Mouse (Mus musculus) limb, embryonic 12.5 days (tissue): ENCODE results near the gene Gcn1l1. TPM values are rescaled to one million over a fixed set of nuclear protein-coding genes. Genes with fewer than 3 reads are reported as not detected.
A peak's percentile ranks its signal among the peaks of the same experiment; 100 is the strongest.

Experiments used
- ATAC-seq: fragments of 200-750 bp; cut with Nextera tagmentation; 2 replicates; pipeline ENCODE4 v1.8.0; 2017; ENCODE audit warnings: low read depth, moderate TSS enrichment; ENCODE audit not compliant: insufficient number of reproducible peaks, insufficient read depth, low FRiP score, low TSS enrichment
- H3K27ac ChIP-seq: fragments of 300-500 bp; sonication (generic); 2 replicates; pipeline ENCODE4 v1.5.1; 2016; ENCODE audit warnings: mild to moderate bottlenecking, moderate library complexity
- H3K27me3 ChIP-seq: fragments of 300-500 bp; sonication (generic); 2 replicates; pipeline ENCODE4 v1.6.1; 2016; ENCODE audit warnings: mild to moderate bottlenecking, moderate library complexity
- H3K36me3 ChIP-seq: fragments of 300-500 bp; sonication (generic); 2 replicates; pipeline ENCODE4 v1.6.1; 2016; ENCODE audit warnings: mild to moderate bottlenecking, moderate library complexity
- H3K4me1 ChIP-seq: fragments of 300-500 bp; sonication (generic); replicated peaks from 2 replicates; pipeline ENCODE4 v1.6.1; 2016
- H3K4me2 ChIP-seq: fragments of 300-500 bp; sonication (generic); 2 replicates; pipeline ENCODE4 v1.6.1; 2016; ENCODE audit warnings: mild to moderate bottlenecking, moderate library complexity
- H3K4me3 ChIP-seq: fragments of 300-500 bp; sonication (generic); replicated peaks from 2 replicates; pipeline ENCODE4 v1.5.1; 2016; ENCODE audit warnings: mild to moderate bottlenecking
- H3K9ac ChIP-seq: fragments of 300-500 bp; sonication (generic); replicated peaks from 2 replicates; pipeline ENCODE4 v1.6.1; 2016; ENCODE audit warnings: mild to moderate bottlenecking, moderate library complexity
- H3K9me3 ChIP-seq: fragments of 300-500 bp; sonication (generic); 2 replicates; pipeline ENCODE4 v1.6.1; 2016; ENCODE audit warnings: mild to moderate bottlenecking, moderate library complexity
- WGBS: fragments of 180-500 bp; shearing (Covaris S2); methylation state at CpG from one replicate; pipeline ENCODE4 v1.1.7; 2016; 5-methylcytosine and 5-hydroxymethylcytosine counted together
- polyA plus RNA-seq: library from polyadenylated mRNA; unstranded; fragments of >200 nt; fragmentation: Nextera tagmentation; extraction: Ambion mirVana; gene quantifications from 2 replicates; pipeline ENCODE4 v1.2.1, GENCODE M21; 2016

The Gcn1l1 gene
- polyA plus RNA-seq, 1 experiment from 2014 or later: 57.4 TPM

DNA sequence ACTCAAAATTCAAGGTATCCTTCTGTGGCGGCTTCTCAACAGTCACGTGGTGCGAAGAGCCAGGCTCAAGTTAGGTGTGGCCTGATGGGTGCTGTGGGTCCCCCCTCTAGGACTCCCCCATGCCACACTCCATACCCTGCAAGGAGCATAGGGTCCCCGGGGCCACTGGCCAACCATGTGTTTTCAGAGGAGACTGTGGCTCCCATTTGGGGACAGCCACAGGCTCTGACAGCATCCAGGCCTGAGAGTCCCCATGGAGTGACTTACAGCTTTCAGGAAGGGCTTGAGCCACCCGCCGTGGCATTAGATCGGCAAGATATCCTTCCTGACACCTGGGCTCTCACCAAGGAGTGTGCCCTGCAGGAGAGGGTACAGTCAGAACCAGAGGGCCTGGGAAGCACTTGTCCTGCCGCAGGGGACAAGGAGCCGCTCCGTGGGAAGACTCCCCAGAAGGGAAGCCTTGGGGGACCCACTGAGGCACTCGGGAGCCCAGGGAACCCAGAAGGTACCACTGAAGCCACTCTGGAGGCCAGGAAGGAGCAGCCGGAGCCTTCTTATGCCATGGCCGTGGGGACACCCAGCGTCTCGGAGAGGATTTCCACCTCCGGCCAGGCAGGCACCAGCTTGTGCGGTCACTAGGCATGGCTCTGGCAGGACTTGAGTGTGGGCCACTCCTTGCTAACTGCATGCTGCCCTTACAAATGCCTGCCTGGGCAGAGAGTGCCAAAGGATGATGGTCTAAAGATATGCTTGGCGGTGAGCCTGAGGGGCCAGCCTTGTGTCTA is 16.4 kb upstream of the Gcn1l1 start:
- no peaks in the 10 kb centered on the region for H3K27me3 ChIP-seq
- 89% methylated on average over 18 of the region's 18 CpGs for WGBS
- peaks cover 97% of the 10 kb centered on the region for H3K36me3 ChIP-seq
- H3K4me2 ChIP-seq: no peak overlapping the region
- no peak for ATAC-seq
- H3K9ac ChIP-seq: no peak overlapping the region
- no peak overlapping the region for H3K4me3 ChIP-seq
- H3K9me3 ChIP-seq: no peaks in the 10 kb centered on the region
- H3K4me1 ChIP-seq: peaks cover 26% of the 10 kb centered on the region
- no peak overlapping the region for H3K27ac ChIP-seq

DNA sequence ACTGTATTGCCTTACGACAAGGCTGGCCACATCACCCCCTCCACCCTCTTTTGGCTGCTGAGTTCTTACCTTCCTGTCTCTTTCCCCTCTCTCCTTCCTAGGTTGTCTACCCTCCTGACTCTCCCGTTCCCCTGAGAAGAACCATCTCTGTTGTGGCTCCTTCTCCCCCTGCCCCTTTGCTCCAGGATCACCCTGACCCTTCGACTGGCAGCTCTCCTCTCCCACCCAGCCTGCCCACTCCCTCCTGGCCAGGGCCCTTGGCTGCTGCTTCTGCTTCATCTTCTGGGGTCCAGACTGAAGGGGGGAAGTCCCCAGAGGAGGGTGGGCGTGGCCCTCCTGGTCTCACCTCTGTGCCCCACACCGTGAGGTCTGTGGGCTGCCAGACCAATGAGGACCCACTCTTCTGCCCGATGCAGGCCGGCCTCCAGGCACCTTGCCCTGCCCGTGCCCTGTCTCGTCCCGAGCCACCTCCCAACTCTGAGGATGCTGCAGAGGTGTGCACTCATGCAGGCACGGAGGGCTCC is 14.5 kb upstream of the Gcn1l1 start:
- no peak overlapping the region for H3K4me2 ChIP-seq
- 0 out of 2 replicates have a peak overlapping the region, but pooled peaks have one; percentile 8 for H3K9ac ChIP-seq
- peaks cover 8% of the 10 kb centered on the region; the same call in 1 of the 2 replicates for H3K4me1 ChIP-seq
- no peak overlapping the region for H3K27ac ChIP-seq
- no peak overlapping the region for H3K4me3 ChIP-seq
- H3K36me3 ChIP-seq: peaks cover 99% of the 10 kb centered on the region
- H3K9me3 ChIP-seq: no peaks in the 10 kb centered on the region
- WGBS: 72% methylated on average over 11 of the region's 11 CpGs
- H3K27me3 ChIP-seq: no peaks in the 10 kb centered on the region
- ATAC-seq: no peak

GRCm38 (mm10) chr5:115551386-115551785 is 13.7 kb upstream of the Gcn1l1 start:
- no peaks in the 10 kb centered on the region for H3K27me3 ChIP-seq
- H3K4me1 ChIP-seq: peaks cover 8% of the 10 kb centered on the region
- no peak overlapping the region for H3K27ac ChIP-seq
- no peak for ATAC-seq
- no peak overlapping the region for H3K4me3 ChIP-seq
- no peaks in the 10 kb centered on the region for H3K9me3 ChIP-seq
- 83% methylated on average over 12 of the region's 12 CpGs for WGBS
- peaks cover 92% of the 10 kb centered on the region for H3K36me3 ChIP-seq
- H3K4me2 ChIP-seq: no peak overlapping the region
- H3K9ac ChIP-seq: no peak overlapping the region

DNA sequence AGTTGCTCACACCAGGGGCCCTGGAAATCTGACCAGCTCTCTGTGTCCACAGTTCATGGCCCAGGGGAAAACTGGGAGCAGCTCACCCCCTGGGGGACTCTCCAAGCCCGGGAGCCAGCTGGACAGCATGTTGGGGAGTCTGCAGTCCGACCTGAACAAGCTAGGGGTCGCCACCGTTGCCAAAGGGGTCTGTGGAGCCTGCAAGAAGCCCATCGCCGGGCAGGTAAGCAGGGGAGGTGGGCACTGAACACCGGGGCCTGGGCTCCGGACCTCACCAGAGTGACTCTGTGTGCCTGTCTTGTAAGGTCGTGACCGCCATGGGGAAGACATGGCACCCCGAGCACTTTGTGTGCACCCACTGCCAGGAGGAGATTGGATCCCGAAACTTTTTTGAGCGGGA is 13.3 kb upstream of the Gcn1l1 start:
- no peak overlapping the region for H3K4me2 ChIP-seq
- no peaks in the 10 kb centered on the region for H3K27me3 ChIP-seq
- no peak overlapping the region for H3K4me3 ChIP-seq
- H3K27ac ChIP-seq: no peak overlapping the region
- H3K9ac ChIP-seq: no peak overlapping the region
- H3K4me1 ChIP-seq: peaks cover 4% of the 10 kb centered on the region
- ATAC-seq: no peak
- no peaks in the 10 kb centered on the region for H3K9me3 ChIP-seq
- WGBS: 86% methylated on average over 13 of the region's 13 CpGs
- peaks cover 88% of the 10 kb centered on the region for H3K36me3 ChIP-seq

GRCm38 (mm10) chr5:115553801-115554420 is 11.1 kb upstream of the Gcn1l1 start:
- H3K4me1 ChIP-seq: peaks cover 3% of the 10 kb centered on the region
- no peak overlapping the region for H3K4me3 ChIP-seq
- H3K27me3 ChIP-seq: no peaks in the 10 kb centered on the region
- H3K9me3 ChIP-seq: no peaks in the 10 kb centered on the region
- no peak overlapping the region; the same call in 1 of the 2 replicates for H3K9ac ChIP-seq
- ATAC-seq: no peak
- H3K27ac ChIP-seq: no peak overlapping the region
- no peak overlapping the region for H3K4me2 ChIP-seq
- whole genome bisulfite sequencing: 90% methylated on average over 33 of the region's 33 CpGs
- H3K36me3 ChIP-seq: peaks cover 67% of the 10 kb centered on the region

DNA sequence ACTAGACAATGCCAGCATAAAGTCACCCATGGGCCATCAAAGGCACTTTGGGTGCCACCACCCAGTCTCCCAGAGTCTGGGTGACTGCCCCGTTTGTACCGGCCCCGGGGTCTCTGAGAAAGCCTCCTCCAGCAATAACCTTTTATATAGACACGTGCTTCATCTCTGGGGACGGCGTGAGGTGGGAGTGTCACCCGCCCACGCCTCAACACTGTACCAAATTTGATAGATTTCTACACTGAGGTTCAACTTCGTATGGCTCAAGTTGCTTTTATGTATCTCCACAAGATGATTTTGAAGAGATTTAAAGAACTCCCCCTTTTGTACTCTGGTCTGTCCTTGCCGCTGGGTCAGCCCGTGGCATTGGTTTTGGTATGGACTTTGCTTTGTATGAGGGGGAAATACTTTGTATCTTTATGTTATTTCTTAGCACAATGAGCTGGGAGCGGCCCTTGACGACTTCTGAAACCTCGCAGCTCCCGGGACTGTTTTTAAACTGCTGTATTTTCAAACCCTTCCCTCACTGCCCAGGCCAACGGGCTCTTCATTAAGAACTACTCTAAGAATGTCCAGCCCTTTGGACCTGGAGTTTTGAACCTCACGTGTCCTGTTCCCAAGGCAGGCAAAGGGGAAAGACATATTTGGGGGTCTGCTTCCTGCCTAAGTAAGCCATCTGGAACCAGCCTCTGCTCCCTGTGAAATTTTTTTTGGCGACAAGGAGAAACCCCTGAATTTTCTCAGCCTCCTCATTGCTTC is 10.3 kb upstream of the Gcn1l1 start:
- 91% methylated on average over 18 of the region's 18 CpGs for WGBS
- no peak for ATAC-seq
- H3K36me3 ChIP-seq: peaks cover 60% of the 10 kb centered on the region

GRCm38 (mm10) chr5:115556217-115556616 is 8.8 kb upstream of the Gcn1l1 start:
- WGBS: 9% methylated on average over 8 of the region's 8 CpGs
- peaks cover 54% of the 10 kb centered on the region for H3K36me3 ChIP-seq
- no peaks in the 10 kb centered on the region for H3K27me3 ChIP-seq
- H3K9me3 ChIP-seq: no peaks in the 10 kb centered on the region
- H3K4me1 ChIP-seq: peaks cover 14% of the 10 kb centered on the region
- H3K4me3 ChIP-seq: no peak overlapping the region
- no peak overlapping the region for H3K27ac ChIP-seq
- H3K9ac ChIP-seq: no peak overlapping the region
- H3K4me2 ChIP-seq: no peak overlapping the region
- no peak for ATAC-seq

More for the DNA sequence above, 10.3 kb upstream of the Gcn1l1 start:
- H3K4me1 ChIP-seq: peaks cover 3% of the 10 kb centered on the region
- no peak overlapping the region; the same call in 1 of the 2 replicates for H3K9ac ChIP-seq
- H3K27me3 ChIP-seq: no peaks in the 10 kb centered on the region
- no peak overlapping the region for H3K4me2 ChIP-seq
- H3K9me3 ChIP-seq: no peaks in the 10 kb centered on the region
- H3K4me3 ChIP-seq: no peak overlapping the region
- H3K27ac ChIP-seq: no peak overlapping the region

DNA sequence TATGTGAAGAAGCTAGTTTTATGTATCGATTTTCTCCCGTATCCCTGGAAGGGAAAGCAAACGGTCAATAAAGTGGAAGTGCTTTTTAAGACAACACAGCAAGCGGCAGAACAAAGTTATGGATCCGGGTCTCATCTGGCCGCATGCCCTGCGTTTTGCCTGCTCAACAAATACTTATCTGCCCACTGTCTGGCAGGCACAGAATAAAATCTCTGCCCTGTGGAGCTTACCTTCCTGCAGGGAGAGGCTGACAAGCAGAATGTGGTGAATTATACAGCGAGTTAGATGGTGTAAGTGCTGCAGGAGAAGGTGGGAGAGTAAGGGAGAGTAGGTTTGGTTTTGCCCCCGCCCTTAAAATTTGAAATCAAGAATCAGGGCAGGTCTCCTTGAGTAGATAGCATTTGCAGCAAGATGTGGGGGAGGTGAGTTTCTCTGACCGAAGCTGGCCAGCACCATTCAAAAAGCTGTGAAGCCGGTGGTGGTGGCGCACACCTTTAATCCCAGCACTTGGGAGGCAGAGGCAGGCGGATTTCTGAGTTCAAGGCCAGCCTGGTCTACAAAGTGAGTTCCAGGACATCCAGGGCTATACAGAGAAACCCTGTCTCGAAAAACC is 6.8 kb upstream of the Gcn1l1 start:
- Histone ChIP-seq H3K27me3 (no peaks in the 10 kb centered on the region), H3K4me1 (peaks cover 28% of the 10 kb centered on the region), H3K9me3 (no peaks in the 10 kb centered on the region), H3K27ac (no peak overlapping the region), H3K4me2 (no peak overlapping the region), H3K9ac (no peak overlapping the region), H3K36me3 (peaks cover 54% of the 10 kb centered on the region), H3K4me3 (no peak overlapping the region)
- WGBS: 90% methylated on average over 14 of the region's 14 CpGs
- ATAC-seq: no peak

DNA sequence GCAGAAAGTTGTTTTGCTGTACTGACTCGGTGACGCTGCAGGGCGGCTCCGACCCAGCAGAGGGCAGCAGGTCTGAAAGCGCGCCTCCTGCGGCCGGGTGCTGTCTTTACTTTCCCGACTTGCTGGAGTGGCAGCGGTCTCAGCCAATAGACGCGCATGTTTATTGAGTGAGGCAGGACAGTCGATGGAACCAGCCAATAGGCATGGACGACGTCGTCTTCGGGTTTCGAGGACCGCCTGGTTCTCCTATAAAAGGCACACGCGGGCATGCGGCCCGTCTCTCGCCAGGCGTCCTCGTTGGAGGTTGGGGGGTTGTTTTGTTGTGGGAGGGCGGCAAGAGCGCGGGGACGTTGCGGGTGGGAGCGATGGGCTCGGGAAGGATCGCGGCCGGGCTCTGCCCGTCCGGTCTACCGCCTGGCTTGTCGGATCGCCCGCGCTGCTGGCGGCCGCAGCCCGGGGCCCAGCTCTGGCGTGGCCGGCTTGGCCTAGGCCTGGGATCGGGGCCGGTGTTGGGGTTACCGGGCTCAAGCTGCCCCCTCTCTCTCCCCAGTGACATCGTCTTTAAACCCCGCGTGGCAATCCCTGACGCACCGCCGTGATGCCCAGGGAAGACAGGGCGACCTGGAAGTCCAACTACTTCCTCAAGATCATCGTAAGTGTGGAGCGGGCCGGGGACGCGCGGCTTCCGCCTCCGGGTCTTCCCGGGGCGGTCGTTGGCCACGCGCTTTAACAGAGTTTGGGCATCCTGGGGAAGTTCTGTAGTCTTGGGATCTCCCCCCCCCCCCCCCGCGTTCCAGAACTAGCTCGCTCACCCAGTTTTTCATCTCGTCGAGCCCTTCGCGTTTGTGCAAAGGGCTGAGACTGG is 5.6 kb upstream of the Gcn1l1 start, which contains the start of gene Rplp0:
Gene Rplp0, plus strand, starts transcription at position 231 of the 865 bp plus-strand sequence.
- WGBS: under 1% methylated on average over 77 of the region's 78 CpGs
- H3K27ac ChIP-seq: peak within 1 kb of the TSS; percentile 89
- no peaks in the 10 kb centered on the region for H3K27me3 ChIP-seq
- H3K4me1 ChIP-seq: peaks cover 35% of the 10 kb centered on the region
- H3K9ac ChIP-seq: peak within 1 kb of the TSS; percentile 97
- peak within 1 kb of the TSS; percentile 92 for H3K4me3 ChIP-seq
- H3K4me2 ChIP-seq: peak within 1 kb of the TSS; percentile 74
- peak; percentile 99 for ATAC-seq
- no peaks in the 10 kb centered on the region for H3K9me3 ChIP-seq
- H3K36me3 ChIP-seq: peaks cover 53% of the 10 kb centered on the region

GRCm38 (mm10) chr5:115560336-115560905 is 4.6 kb upstream of the Gcn1l1 start:
- Histone ChIP-seq H3K9ac (peak overlapping the region; percentile 97), H3K27ac (no peak overlapping the region), H3K9me3 (no peaks in the 10 kb centered on the region), H3K27me3 (no peaks in the 10 kb centered on the region), H3K4me2 (peak overlapping the region; percentile 74), H3K4me1 (peaks cover 38% of the 10 kb centered on the region), H3K36me3 (peaks cover 43% of the 10 kb centered on the region), H3K4me3 (peak overlapping the region; percentile 92)
- WGBS: 35% methylated on average over 13 of the region's 13 CpGs
- no peak for ATAC-seq
